Mouse (Mus musculus): ENCODE data around the gene Rgs8. TPM values are rescaled to one million over a fixed set of nuclear protein-coding genes. Genes with fewer than 3 reads are reported as not detected.

The Rgs8 gene
- 0.32 and 0.50 TPM in 2 replicates for polyA plus RNA-seq (2015; fragmentation: Nextera tagmentation; extraction: Ambion mirVana)

DNA sequence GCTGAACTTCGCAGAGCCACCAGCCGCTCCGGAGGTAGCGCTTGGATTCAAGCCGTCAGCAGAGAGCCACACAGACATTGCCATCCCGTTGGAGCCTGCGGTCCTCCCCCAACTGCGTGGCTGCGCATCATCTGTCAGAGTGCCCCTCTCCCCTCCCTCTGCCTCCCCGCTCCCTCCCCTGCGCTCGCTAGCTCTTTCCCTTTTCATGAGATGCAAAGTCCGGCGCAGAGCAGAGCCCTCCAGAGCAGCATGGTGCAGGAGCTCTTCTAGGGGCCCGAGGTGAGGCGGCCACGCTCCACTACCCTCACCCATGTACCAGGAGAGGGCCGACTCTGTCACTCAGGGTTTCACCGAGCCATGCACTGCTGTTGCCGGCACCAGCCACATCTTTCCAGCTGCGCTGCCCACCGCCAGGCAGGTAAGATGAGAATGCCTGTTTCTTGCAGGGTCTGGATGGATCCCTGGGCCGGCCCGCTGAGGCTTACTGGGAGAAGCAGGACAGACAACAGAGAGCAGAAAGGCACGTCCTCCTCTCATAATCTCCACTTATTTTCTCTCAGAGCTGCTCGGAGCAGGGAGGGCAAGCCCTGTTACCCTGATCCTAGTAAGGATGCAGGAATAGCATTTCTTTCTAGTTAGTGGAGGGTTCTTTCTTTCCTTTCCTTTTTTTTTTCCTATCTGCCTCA, at the start of gene Rgs8:
Gene Rgs8 (plus strand): TSS at position 88 of the 686 bp plus-strand sequence.
- peak within 1 kb of the TSS; percentile 54 for H3K9ac ChIP-seq (ENCODE audit: low read length)
- H3K36me3 ChIP-seq (ENCODE audit: control insufficient read depth, insufficient read depth, low read length): no peaks in the 10 kb centered on the region
- H3K27me3 ChIP-seq (ENCODE audit: control insufficient read depth, insufficient read depth, low read length): peaks cover 12% of the 10 kb centered on the region
- WGBS: 2% methylated on average over 26 of the region's 26 CpGs
- H3K27ac ChIP-seq (ENCODE audit: low read length): no peak within 1 kb of the TSS
- H3K4me3 ChIP-seq (replicated peaks; ENCODE audit: low read length): peak within 1 kb of the TSS; percentile 37
- H3K4me1 ChIP-seq (ENCODE audit: control insufficient read depth, insufficient read depth, low read length): peaks cover 11% of the 10 kb centered on the region
- H3K9me3 ChIP-seq (replicated peaks; ENCODE audit: control insufficient read depth, low read length): no peaks in the 10 kb centered on the region
- peak within 1 kb of the TSS; percentile 52 for H3K4me2 ChIP-seq (ENCODE audit: low read depth, low read length)
- no peak for ATAC-seq (ENCODE audit: insufficient read depth, low FRiP score)

DNA sequence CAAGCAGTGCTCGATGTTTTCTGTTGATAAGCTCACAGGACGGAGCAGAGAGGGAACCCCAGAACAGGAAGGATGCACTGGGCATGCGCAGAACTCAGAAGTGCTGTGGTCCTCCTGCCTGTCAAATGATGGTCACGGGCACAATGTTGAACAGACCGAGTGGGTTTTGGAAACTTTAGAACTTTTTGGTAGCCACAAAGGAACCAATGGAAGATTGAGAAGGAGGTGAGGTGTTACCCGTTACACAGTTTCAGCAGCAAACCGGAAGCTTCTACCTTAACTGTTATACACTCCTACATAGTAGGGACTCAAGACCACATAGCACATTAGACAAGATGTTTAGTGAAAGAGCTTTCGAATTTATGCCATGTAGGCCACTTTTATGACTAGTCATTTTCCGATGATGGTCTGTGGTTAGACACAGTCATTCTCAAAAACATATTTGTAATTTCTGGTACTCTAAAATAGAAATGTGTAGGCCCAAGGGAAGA, 35.4 kb upstream of the Rgs8 start:
- Histone ChIP-seq H3K9ac (ENCODE audit: low read length) (no peak overlapping the region), H3K36me3 (ENCODE audit: control insufficient read depth, insufficient read depth, low read length) (no peaks in the 10 kb centered on the region), H3K4me2 (ENCODE audit: low read depth, low read length) (no peak overlapping the region), H3K4me1 (ENCODE audit: control insufficient read depth, insufficient read depth, low read length) (no peaks in the 10 kb centered on the region), H3K27ac (ENCODE audit: low read length) (no peak overlapping the region), H3K9me3 (replicated peaks; ENCODE audit: control insufficient read depth, low read length) (no peaks in the 10 kb centered on the region), H3K4me3 (replicated peaks; ENCODE audit: low read length) (no peak overlapping the region), H3K27me3 (ENCODE audit: control insufficient read depth, insufficient read depth, low read length) (no peaks in the 10 kb centered on the region)
- 89% methylated on average over 9 of the region's 9 CpGs for WGBS
- ATAC-seq (ENCODE audit: insufficient read depth, low FRiP score): no peak

DNA sequence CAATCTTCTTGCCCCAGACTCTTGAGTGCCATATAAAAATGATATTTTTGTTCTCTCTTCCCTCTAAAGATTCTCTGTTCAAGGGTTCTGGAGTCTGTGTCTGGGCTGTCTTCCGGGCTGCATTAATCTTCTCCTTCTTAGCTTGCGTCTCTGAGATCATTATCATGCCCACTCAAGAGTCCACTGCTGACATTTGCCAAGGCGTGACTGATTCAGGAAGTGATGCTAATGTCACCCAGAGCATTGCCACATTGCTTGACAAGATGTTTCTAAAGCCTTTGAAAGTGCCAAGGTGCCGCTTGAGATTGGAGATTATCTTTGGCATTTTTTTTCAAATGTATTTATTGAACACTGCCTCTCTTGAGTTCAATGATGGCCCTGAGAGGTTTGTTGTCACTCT, 29.8 kb upstream of the Rgs8 start:
- no peak overlapping the region for H3K4me2 ChIP-seq (ENCODE audit: low read depth, low read length)
- H3K4me3 ChIP-seq (replicated peaks; ENCODE audit: low read length): no peak overlapping the region
- WGBS: 76% methylated on average over 4 of the region's 4 CpGs
- no peak for ATAC-seq (ENCODE audit: insufficient read depth, low FRiP score)
- no peaks in the 10 kb centered on the region for H3K27me3 ChIP-seq (ENCODE audit: control insufficient read depth, insufficient read depth, low read length)
- no peak overlapping the region for H3K9ac ChIP-seq (ENCODE audit: low read length)
- H3K36me3 ChIP-seq (ENCODE audit: control insufficient read depth, insufficient read depth, low read length): no peaks in the 10 kb centered on the region
- no peak overlapping the region for H3K27ac ChIP-seq (ENCODE audit: low read length)
- no peaks in the 10 kb centered on the region for H3K4me1 ChIP-seq (ENCODE audit: control insufficient read depth, insufficient read depth, low read length)
- H3K9me3 ChIP-seq (replicated peaks; ENCODE audit: control insufficient read depth, low read length): no peaks in the 10 kb centered on the region

DNA sequence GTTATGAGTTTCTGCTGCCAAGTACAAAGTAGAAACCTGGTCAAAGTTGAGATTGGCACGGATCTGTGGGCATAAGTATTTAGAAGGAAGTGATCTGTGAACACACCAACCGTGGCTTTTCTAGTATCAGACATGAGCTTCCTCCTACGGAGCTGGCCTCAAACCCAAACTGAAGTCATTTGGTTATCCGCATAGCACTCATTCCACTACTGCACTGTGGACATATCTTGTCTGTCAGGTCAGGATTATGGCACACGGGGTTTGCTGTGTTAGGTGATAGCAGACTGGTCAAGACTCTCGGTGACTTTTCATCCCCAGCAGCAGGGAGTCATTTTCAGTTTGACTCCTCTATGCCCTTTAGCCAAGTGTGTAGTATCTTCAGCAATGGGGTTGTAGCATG, 20.1 kb upstream of the Rgs8 start:
- H3K27me3 ChIP-seq (ENCODE audit: control insufficient read depth, insufficient read depth, low read length): no peaks in the 10 kb centered on the region
- no peak overlapping the region for H3K27ac ChIP-seq (ENCODE audit: low read length)
- 81% methylated on average over 6 of the region's 6 CpGs for WGBS
- H3K36me3 ChIP-seq (ENCODE audit: control insufficient read depth, insufficient read depth, low read length): no peaks in the 10 kb centered on the region
- H3K4me2 ChIP-seq (ENCODE audit: low read depth, low read length): no peak overlapping the region
- no peak for ATAC-seq (ENCODE audit: insufficient read depth, low FRiP score)
- no peaks in the 10 kb centered on the region for H3K9me3 ChIP-seq (replicated peaks; ENCODE audit: control insufficient read depth, low read length)
- no peak overlapping the region for H3K9ac ChIP-seq (ENCODE audit: low read length)
- no peak overlapping the region for H3K4me3 ChIP-seq (replicated peaks; ENCODE audit: low read length)
- peaks cover 6% of the 10 kb centered on the region; the same call in 1 of the 2 replicates for H3K4me1 ChIP-seq (ENCODE audit: control insufficient read depth, insufficient read depth, low read length)

DNA sequence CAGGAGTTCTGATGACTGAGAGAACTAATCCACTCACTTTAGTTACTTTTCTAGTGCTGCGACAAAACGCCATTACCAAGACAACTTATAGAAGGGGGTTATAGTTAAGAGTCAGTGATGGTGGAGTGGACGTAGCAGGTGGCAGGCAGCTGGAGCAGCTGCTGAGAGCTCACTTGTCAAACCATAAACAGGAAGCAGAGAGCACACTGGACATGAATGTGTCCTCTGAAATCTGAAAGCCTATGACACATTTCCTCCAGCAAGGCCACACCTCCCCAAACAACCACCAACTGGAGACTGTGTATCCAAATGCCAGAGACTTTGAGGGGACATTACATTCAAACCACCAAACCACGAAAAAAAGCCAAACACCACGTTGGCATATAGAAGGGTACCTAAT, 17.8 kb upstream of the Rgs8 start:
- H3K9ac ChIP-seq (ENCODE audit: low read length): no peak overlapping the region
- 65% methylated on average over 5 of the region's 5 CpGs for WGBS
- no peaks in the 10 kb centered on the region for H3K27me3 ChIP-seq (ENCODE audit: control insufficient read depth, insufficient read depth, low read length)
- H3K4me1 ChIP-seq (ENCODE audit: control insufficient read depth, insufficient read depth, low read length): peaks cover 6% of the 10 kb centered on the region; the same call in 1 of the 2 replicates
- no peak overlapping the region for H3K4me3 ChIP-seq (replicated peaks; ENCODE audit: low read length)
- H3K36me3 ChIP-seq (ENCODE audit: control insufficient read depth, insufficient read depth, low read length): no peaks in the 10 kb centered on the region
- no peak overlapping the region for H3K27ac ChIP-seq (ENCODE audit: low read length)
- ATAC-seq (ENCODE audit: insufficient read depth, low FRiP score): no peak
- H3K9me3 ChIP-seq (replicated peaks; ENCODE audit: control insufficient read depth, low read length): no peaks in the 10 kb centered on the region
- H3K4me2 ChIP-seq (ENCODE audit: low read depth, low read length): no peak overlapping the region

DNA sequence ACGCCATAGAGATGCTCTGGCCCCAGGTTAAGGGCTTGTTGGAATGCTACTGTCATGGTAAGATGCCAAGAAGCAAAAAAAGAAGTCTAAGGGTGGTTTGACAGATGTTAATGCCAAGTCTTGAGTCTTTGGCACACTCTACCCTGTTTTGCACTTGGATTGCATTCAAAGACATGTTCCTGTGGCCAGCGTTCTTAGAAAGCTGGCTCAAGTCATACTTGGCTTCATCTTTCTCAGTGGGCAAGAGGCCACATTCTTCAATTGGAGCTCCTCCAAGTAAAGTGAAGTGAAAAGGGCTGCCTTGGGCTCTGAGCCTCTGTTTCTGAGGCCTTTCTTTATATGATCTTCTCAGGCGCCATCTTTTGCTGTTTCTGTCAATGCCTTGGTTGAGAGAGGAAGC, 17.3 kb upstream of the Rgs8 start:
- WGBS: 64% methylated on average over 3 of the region's 3 CpGs
- no peak overlapping the region for H3K27ac ChIP-seq (ENCODE audit: low read length)
- no peaks in the 10 kb centered on the region for H3K27me3 ChIP-seq (ENCODE audit: control insufficient read depth, insufficient read depth, low read length)
- no peak for ATAC-seq (ENCODE audit: insufficient read depth, low FRiP score)
- no peaks in the 10 kb centered on the region for H3K36me3 ChIP-seq (ENCODE audit: control insufficient read depth, insufficient read depth, low read length)
- H3K9ac ChIP-seq (ENCODE audit: low read length): no peak overlapping the region
- no peak overlapping the region for H3K4me2 ChIP-seq (ENCODE audit: low read depth, low read length)
- H3K9me3 ChIP-seq (replicated peaks; ENCODE audit: control insufficient read depth, low read length): no peaks in the 10 kb centered on the region
- no peak overlapping the region for H3K4me3 ChIP-seq (replicated peaks; ENCODE audit: low read length)
- peaks cover 6% of the 10 kb centered on the region; the same call in 1 of the 2 replicates for H3K4me1 ChIP-seq (ENCODE audit: control insufficient read depth, insufficient read depth, low read length)

DNA sequence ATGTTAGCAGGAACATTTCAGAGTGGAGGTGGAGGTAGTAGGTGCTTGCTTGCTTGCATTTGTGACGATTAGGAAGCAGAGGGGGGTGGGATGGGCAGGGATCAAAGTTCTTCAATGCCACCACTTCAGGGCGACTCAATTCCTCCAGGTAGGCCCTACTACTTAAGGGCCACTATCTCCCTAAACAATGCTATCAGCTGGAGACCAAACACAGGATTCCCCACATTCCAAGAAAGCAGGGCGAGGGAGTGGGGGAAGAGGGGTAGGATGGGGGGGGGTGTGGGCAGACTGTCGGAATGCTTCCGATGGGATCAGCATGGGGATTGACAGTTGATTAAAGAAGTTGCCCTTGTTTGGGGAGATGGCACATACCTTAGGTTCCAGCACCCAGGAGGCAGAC, 16.0 kb upstream of the Rgs8 start:
- WGBS: 47% methylated on average over 5 of the region's 5 CpGs
- no peak for ATAC-seq (ENCODE audit: insufficient read depth, low FRiP score)
- Histone ChIP-seq H3K36me3 (ENCODE audit: control insufficient read depth, insufficient read depth, low read length) (no peaks in the 10 kb centered on the region), H3K9ac (ENCODE audit: low read length) (no peak overlapping the region), H3K27me3 (ENCODE audit: control insufficient read depth, insufficient read depth, low read length) (no peaks in the 10 kb centered on the region), H3K4me2 (ENCODE audit: low read depth, low read length) (no peak overlapping the region), H3K4me1 (ENCODE audit: control insufficient read depth, insufficient read depth, low read length) (peaks cover 14% of the 10 kb centered on the region), H3K4me3 (replicated peaks; ENCODE audit: low read length) (no peak overlapping the region), H3K27ac (ENCODE audit: low read length) (no peak overlapping the region), H3K9me3 (replicated peaks; ENCODE audit: control insufficient read depth, low read length) (no peaks in the 10 kb centered on the region)

DNA sequence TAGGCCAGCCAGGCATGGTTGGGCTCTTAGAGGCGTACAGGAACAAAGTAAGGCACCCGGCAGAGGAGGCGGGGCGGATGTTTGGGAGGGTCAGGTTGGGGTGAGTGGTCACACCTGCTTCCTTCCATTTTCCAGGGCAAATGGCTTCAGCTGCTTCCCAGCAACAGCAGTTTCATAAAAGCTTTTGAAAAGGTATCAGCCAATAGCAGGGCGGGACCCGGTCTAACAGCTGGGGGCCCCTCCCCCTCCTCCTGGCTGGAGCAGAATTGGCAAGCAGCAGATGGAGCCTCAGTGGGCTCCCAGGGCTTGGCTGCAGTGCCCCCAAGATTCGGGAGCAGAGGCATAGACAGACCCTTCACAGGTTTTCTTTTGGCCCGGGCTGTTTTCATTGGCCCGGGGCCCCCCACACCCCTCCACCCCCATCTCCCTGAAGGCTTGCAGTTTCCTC, 11.3 kb upstream of the Rgs8 start:
- Histone ChIP-seq H3K27me3 (ENCODE audit: control insufficient read depth, insufficient read depth, low read length) (no peaks in the 10 kb centered on the region), H3K27ac (ENCODE audit: low read length) (peak overlapping the region; percentile 80), H3K9ac (ENCODE audit: low read length) (0 out of 2 replicates have a peak overlapping the region, but pooled peaks have one; percentile 28), H3K9me3 (replicated peaks; ENCODE audit: control insufficient read depth, low read length) (no peaks in the 10 kb centered on the region), H3K4me1 (ENCODE audit: control insufficient read depth, insufficient read depth, low read length) (peaks cover 16% of the 10 kb centered on the region), H3K4me2 (ENCODE audit: low read depth, low read length) (peak overlapping the region; percentile 45), H3K36me3 (ENCODE audit: control insufficient read depth, insufficient read depth, low read length) (no peaks in the 10 kb centered on the region), H3K4me3 (replicated peaks; ENCODE audit: low read length) (peak overlapping the region; percentile 15)
- WGBS: 5% methylated on average over 9 of the region's 9 CpGs
- peak; percentile 77; the same call in 1 of the 2 replicates for ATAC-seq (ENCODE audit: insufficient read depth, low FRiP score)

DNA sequence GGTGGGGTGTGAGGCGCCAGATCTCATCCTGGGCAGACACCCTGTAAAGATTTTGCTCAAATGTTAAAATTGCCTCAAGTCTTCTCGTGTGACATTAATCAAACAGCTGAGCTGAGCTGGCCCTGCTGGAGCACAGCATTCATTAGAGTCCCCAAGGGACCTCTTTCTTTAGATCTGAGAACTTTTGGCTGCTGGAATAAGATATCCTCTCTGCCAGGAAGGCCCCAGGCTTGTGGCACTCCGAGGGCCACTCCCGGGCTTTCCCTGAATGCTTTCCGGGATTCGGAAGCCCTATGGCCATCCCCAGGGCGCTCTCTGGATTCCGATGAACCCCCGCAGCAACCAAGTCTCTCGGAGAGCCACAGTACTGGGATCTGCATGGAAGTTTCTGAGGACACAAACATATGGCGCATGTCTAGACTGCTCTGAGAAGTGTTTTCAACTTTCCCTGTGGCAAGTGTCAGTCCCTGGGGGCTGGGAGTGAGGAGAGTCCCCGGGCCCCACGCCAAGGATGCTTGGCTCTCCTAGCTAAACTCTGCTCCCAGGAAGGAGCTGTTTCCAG, 10.8 kb upstream of the Rgs8 start:
- Histone ChIP-seq H3K27me3 (ENCODE audit: control insufficient read depth, insufficient read depth, low read length) (no peaks in the 10 kb centered on the region), H3K4me2 (ENCODE audit: low read depth, low read length) (peak overlapping the region; percentile 45), H3K4me3 (replicated peaks; ENCODE audit: low read length) (peak overlapping the region; percentile 15), H3K9me3 (replicated peaks; ENCODE audit: control insufficient read depth, low read length) (no peaks in the 10 kb centered on the region), H3K27ac (ENCODE audit: low read length) (peak overlapping the region; percentile 80), H3K9ac (ENCODE audit: low read length) (peak overlapping the region; percentile 28; the same call in 1 of the 2 replicates), H3K36me3 (ENCODE audit: control insufficient read depth, insufficient read depth, low read length) (no peaks in the 10 kb centered on the region), H3K4me1 (ENCODE audit: control insufficient read depth, insufficient read depth, low read length) (peaks cover 16% of the 10 kb centered on the region)
- peak; percentile 81 for ATAC-seq (ENCODE audit: insufficient read depth, low FRiP score)
- WGBS: 11% methylated on average over 13 of the region's 13 CpGs

Data from stomach, embryonic 16.5 days (tissue).